In genomic region chr9:114921352-114922081, GRCm38 (mm10) we compare ENCODE assay signal across 7 mouse cellular contexts. TPM values are rescaled to one million over a fixed set of nuclear protein-coding genes. Genes with fewer than 3 reads are reported as not detected.
A peak's percentile ranks its signal among the peaks of the same experiment; 100 is the strongest.
DNase-seq lines count a peak whose midpoint lies in the region; ATAC-seq and TF ChIP-seq lines count a peak whose summit lies in the region.

No protein-coding gene starts in this region.

- TF ChIP-seq POLR2A in kidney, adult 2 months (IDR thresholded peaks at IDR 0.05; ENCODE audit: low read depth, low read length), result no peak
- TF ChIP-seq POLR2A in ES-Bruce4 (IDR thresholded peaks at IDR 0.05; ENCODE audit: insufficient read depth, low read length), result no peak

- WGBS in kidney, adult 2 months, result 66% methylated on average over 2 of the region's 2 CpGs
- 100% methylated on average over 2 of the region's 2 CpGs for WGBS in heart, postnatal 0 days

- no peak overlapping the region for H3K27ac ChIP-seq in kidney, adult 2 months (ENCODE audit: insufficient read depth, low read depth, low read length)
- H3K27ac ChIP-seq in ES-Bruce4 (ENCODE audit: insufficient read depth, low read length), result no peak overlapping the region
- no peak overlapping the region for H3K27ac ChIP-seq in heart, postnatal 0 days (ENCODE audit: low read depth)

- no peak overlapping the region for H3K9ac ChIP-seq in ES-Bruce4 (ENCODE audit: low read depth, poor library complexity, severe bottlenecking)
- no peak overlapping the region for H3K9ac ChIP-seq in heart, postnatal 0 days (replicated peaks; ENCODE audit: low read depth, low read length)

- peaks cover 10% of the 10 kb centered on the region for H3K4me1 ChIP-seq in kidney, adult 2 months (ENCODE audit: control insufficient read depth, insufficient read depth, low read length)
- peaks cover 3% of the 10 kb centered on the region for H3K4me1 ChIP-seq in ES-Bruce4 (ENCODE audit: control insufficient read depth, insufficient read depth, low read length)
- H3K4me1 ChIP-seq in heart, postnatal 0 days (ENCODE audit: control insufficient read depth, insufficient read depth), result peaks cover 4% of the 10 kb centered on the region; the same call in 1 of the 2 replicates

- no peak for TF ChIP-seq CTCF in kidney, adult 2 months (conservative IDR thresholded peaks at IDR 0.05; ENCODE audit: insufficient read depth, insufficient read length, low read depth, low read length)
- peak; percentile 8 for TF ChIP-seq CTCF in ES-Bruce4 (IDR thresholded peaks at IDR 0.05; ENCODE audit: low read depth, low read length)
- peak; percentile 22 for TF ChIP-seq CTCF in heart, postnatal 0 days (IDR thresholded peaks at IDR 0.05; ENCODE audit: low read depth)

- no peaks in the 10 kb centered on the region for H3K9me3 ChIP-seq in ES-Bruce4 (replicated peaks; ENCODE audit: control insufficient read depth, insufficient read depth, low read length, poor library complexity, severe bottlenecking)
- no peaks in the 10 kb centered on the region for H3K9me3 ChIP-seq in heart, postnatal 0 days (replicated peaks; ENCODE audit: control insufficient read depth, low read length)

- no peaks in the 10 kb centered on the region; the same call in 1 of the 2 replicates for H3K36me3 ChIP-seq in kidney, adult 2 months (ENCODE audit: control insufficient read depth, insufficient read depth, low read length)
- no peaks in the 10 kb centered on the region for H3K36me3 ChIP-seq in ES-Bruce4 (ENCODE audit: control insufficient read depth, insufficient read depth, low read length, poor library complexity, severe bottlenecking)
- peaks cover 5% of the 10 kb centered on the region for H3K36me3 ChIP-seq in heart, postnatal 0 days (replicated peaks; ENCODE audit: control insufficient read depth, insufficient read depth, low read length)

- no peak overlapping the region for H3K4me3 ChIP-seq in kidney, adult 2 months (ENCODE audit: insufficient read depth, low read depth, low read length)
- H3K4me3 ChIP-seq in ES-Bruce4 (ENCODE audit: low read depth, low read length), result no peak overlapping the region
- no peak overlapping the region for H3K4me3 ChIP-seq in heart, postnatal 0 days (ENCODE audit: low read depth, low read length)

- ATAC-seq in heart, postnatal 0 days (ENCODE audit: insufficient read depth, low read depth), result no peak

- no peaks in the 10 kb centered on the region for H3K27me3 ChIP-seq in kidney, adult 2 months (replicated peaks; ENCODE audit: control insufficient read depth, insufficient read depth, low read length)
- no peaks in the 10 kb centered on the region for H3K27me3 ChIP-seq in ES-Bruce4 (ENCODE audit: control insufficient read depth, insufficient read depth, low read length, poor library complexity, severe bottlenecking)
- H3K27me3 ChIP-seq in heart, postnatal 0 days (ENCODE audit: control insufficient read depth, insufficient read depth, low read length), result no peaks in the 10 kb centered on the region

- DNase-seq in kidney, adult 2 months, result peak; percentile 63
- DNase-seq in kidney, postnatal 10 days, result no peak
- DNase-seq in ZHBTc4 (ENCODE audit: low read depth, low spot score), result peak; percentile 73
- no peak for DNase-seq in heart, postnatal 0 days (ENCODE audit: low spot score)
- no peak for DNase-seq in right cerebral cortex, adult 18-20 months
- DNase-seq in embryo, embryonic 10 days (ENCODE audit: low spot score), result no peak

- no peak overlapping the region for H3K4me2 ChIP-seq in heart, postnatal 0 days (ENCODE audit: low read depth, low read length)

- no peak for TF ChIP-seq EP300 in ES-Bruce4 (IDR thresholded peaks at IDR 0.05; ENCODE audit: insufficient read depth, low read depth, low read length)
- no peak for TF ChIP-seq EP300 in heart, postnatal 0 days (IDR thresholded peaks at IDR 0.05; ENCODE audit: low read depth)

RNA-seq across cellular contexts. Expression of gene Gpd1l, which starts 12.3 kb away (rescaled TPM):
- 28.2 and 31.3 TPM in 2 replicates for polyA plus RNA-seq in kidney, adult 2 months (2012; rRNA removed)
- 14.4 and 14.5 TPM in 2 replicates for polyA plus RNA-seq in ES-Bruce4 (2011; ENCODE audit: insufficient read depth, insufficient read length, low read depth, missing spikeins)
- 30.8 TPM in 2 replicates for total RNA-seq in heart, postnatal 0 days (2014; rRNA removed; ENCODE audit: low replicate concordance)
- 14.2 and 15.3 TPM in 2 replicates for polyA plus RNA-seq in heart, postnatal 0 days (2015; fragmentation: Nextera tagmentation; extraction: Ambion mirVana)

RNA-seq across cellular contexts. Expression of gene Osbpl10, which starts 56.9 kb away (rescaled TPM):
- 7.0 and 7.3 TPM in 2 replicates for polyA plus RNA-seq in kidney, adult 2 months (2012; rRNA removed)
- polyA plus RNA-seq in ES-Bruce4 (2011; ENCODE audit: insufficient read depth, insufficient read length, low read depth, missing spikeins), result 6.0 and 8.3 TPM in 2 replicates
- total RNA-seq in heart, postnatal 0 days (2014; rRNA removed; ENCODE audit: low replicate concordance), result 2.9 and 3.0 TPM in 2 replicates
- 0.36 and 0.44 TPM in 2 replicates for polyA plus RNA-seq in heart, postnatal 0 days (2015; fragmentation: Nextera tagmentation; extraction: Ambion mirVana)

Comparison
In these comparisons a context has a peak if more than half of its experiments do, and no peak if none do; other contexts are left out.
1. DNase-seq: peak in kidney, adult 2 months (single experiment) and ZHBTc4 (single experiment); none in kidney, postnatal 10 days (single experiment), heart, postnatal 0 days (single experiment), right cerebral cortex, adult 18-20 months (single experiment) and embryo, embryonic 10 days (single experiment).